Comparison of ENCODE assay signal across 10 mouse cellular contexts in genomic region chr2:144740577-144740997, GRCm38 (mm10).
A peak's percentile ranks its signal among the peaks of the same experiment; 100 is the strongest.
DNase-seq lines count a peak whose midpoint lies in the region; ATAC-seq and TF ChIP-seq lines count a peak whose summit lies in the region.
"Had no signal": no experiment of that assay in that cellular context is flagged by ENCODE, and none has a peak within 500 bp of the region (broad histone marks: within the 10 kb centered on the region; RNA-seq: fewer than 3 reads in every experiment).

No protein-coding gene starts in this region.

- H3K27me3 ChIP-seq in midbrain, embryonic 11.5 days (ENCODE audit: control insufficient read depth, insufficient read depth, low read length): no peaks in the 10 kb centered on the region
- H3K27me3 ChIP-seq in midbrain, embryonic 13.5 days: no peaks in the 10 kb centered on the region
- H3K27me3 ChIP-seq in stomach, postnatal 0 days (ENCODE audit: control insufficient read depth, insufficient read depth, low read length): no peaks in the 10 kb centered on the region
- H3K27me3 ChIP-seq in liver, embryonic 11.5 days (replicated peaks; ENCODE audit: control insufficient read depth, insufficient read depth, low read length): no peaks in the 10 kb centered on the region

- H3K4me2 ChIP-seq in midbrain, embryonic 11.5 days: no peak overlapping the region
- no peak overlapping the region for H3K4me2 ChIP-seq in midbrain, embryonic 13.5 days (replicated peaks)
- H3K4me2 ChIP-seq in stomach, postnatal 0 days (replicated peaks; ENCODE audit: low read depth): no peak overlapping the region
- H3K4me2 ChIP-seq in liver, embryonic 11.5 days: no peak overlapping the region

- H3K9me3 ChIP-seq in midbrain, embryonic 11.5 days (ENCODE audit: control insufficient read depth, low read length): no peaks in the 10 kb centered on the region
- no peaks in the 10 kb centered on the region for H3K9me3 ChIP-seq in midbrain, embryonic 13.5 days
- H3K9me3 ChIP-seq in stomach, postnatal 0 days (ENCODE audit: control insufficient read depth, low read length): no peaks in the 10 kb centered on the region
- H3K9me3 ChIP-seq in liver, embryonic 11.5 days (ENCODE audit: control insufficient read depth, low read length): no peaks in the 10 kb centered on the region

- no peaks in the 10 kb centered on the region for H3K4me1 ChIP-seq in midbrain, embryonic 11.5 days (ENCODE audit: control insufficient read depth, insufficient read depth, low read length)
- H3K4me1 ChIP-seq in midbrain, embryonic 13.5 days (replicated peaks): no peaks in the 10 kb centered on the region
- no peaks in the 10 kb centered on the region for H3K4me1 ChIP-seq in stomach, postnatal 0 days (replicated peaks; ENCODE audit: control insufficient read depth, insufficient read depth)
- no peaks in the 10 kb centered on the region for H3K4me1 ChIP-seq in liver, embryonic 11.5 days (replicated peaks; ENCODE audit: control insufficient read depth, insufficient read depth, low read length)

- H3K9ac ChIP-seq in midbrain, embryonic 11.5 days (ENCODE audit: low read length): no peak overlapping the region
- H3K9ac ChIP-seq in midbrain, embryonic 13.5 days (replicated peaks): no peak overlapping the region
- no peak overlapping the region for H3K9ac ChIP-seq in stomach, postnatal 0 days (ENCODE audit: low read length)
- no peak overlapping the region for H3K9ac ChIP-seq in liver, embryonic 11.5 days (ENCODE audit: low read depth, low read length)

- no peak for ATAC-seq in midbrain, embryonic 11.5 days (ENCODE audit: low FRiP score)
- ATAC-seq in midbrain, embryonic 13.5 days: no peak
- ATAC-seq in stomach, postnatal 0 days (ENCODE audit: low FRiP score, low TSS enrichment): no peak
- no peak for ATAC-seq in liver, embryonic 11.5 days (replicated peaks; ENCODE audit: low FRiP score)
- ATAC-seq: intestine, postnatal 0 days had no signal

- no peak overlapping the region for H3K4me3 ChIP-seq in midbrain, embryonic 11.5 days (ENCODE audit: low read depth, low read length)
- H3K4me3 ChIP-seq in midbrain, embryonic 13.5 days (replicated peaks): no peak overlapping the region
- H3K4me3 ChIP-seq in stomach, postnatal 0 days (ENCODE audit: low read depth, low read length): no peak overlapping the region
- H3K4me3 ChIP-seq in liver, embryonic 11.5 days (ENCODE audit: low read depth, low read length): no peak overlapping the region

- TF ChIP-seq CTCF in stomach, postnatal 0 days (IDR thresholded peaks at IDR 0.05; ENCODE audit: low read depth): no peak

- no peak overlapping the region for H3K27ac ChIP-seq in midbrain, embryonic 11.5 days (ENCODE audit: low read depth, low read length)
- H3K27ac ChIP-seq in midbrain, embryonic 13.5 days: no peak overlapping the region
- no peak overlapping the region for H3K27ac ChIP-seq in stomach, postnatal 0 days (replicated peaks)
- no peak overlapping the region for H3K27ac ChIP-seq in liver, embryonic 11.5 days (ENCODE audit: low read depth, low read length)

- WGBS in midbrain, embryonic 11.5 days: 83% methylated on average over 6 of the region's 6 CpGs
- WGBS in midbrain, embryonic 13.5 days: 78% methylated on average over 6 of the region's 6 CpGs
- 35% methylated on average over 6 of the region's 6 CpGs for WGBS in stomach, postnatal 0 days
- 82% methylated on average over 6 of the region's 6 CpGs for WGBS in liver, embryonic 11.5 days

- no peak for TF ChIP-seq EP300 in stomach, postnatal 0 days (optimal IDR thresholded peaks at IDR 0.05)

- H3K36me3 ChIP-seq in midbrain, embryonic 11.5 days (ENCODE audit: control insufficient read depth, insufficient read depth, low read length): no peaks in the 10 kb centered on the region
- no peaks in the 10 kb centered on the region for H3K36me3 ChIP-seq in midbrain, embryonic 13.5 days
- H3K36me3 ChIP-seq in stomach, postnatal 0 days (ENCODE audit: control insufficient read depth, insufficient read depth, low read length): no peaks in the 10 kb centered on the region
- H3K36me3 ChIP-seq in liver, embryonic 11.5 days (ENCODE audit: control insufficient read depth, insufficient read depth, low read length): no peaks in the 10 kb centered on the region

- DNase-seq in adrenal gland, postnatal 10 days: peak; percentile 35
- DNase-seq in adrenal gland, adult 18-20 months (ENCODE audit: low spot score in 2 of 2): no peak
- DNase-seq in midbrain, embryonic 11.5 days (ENCODE audit: low spot score, missing footprints): peak; percentile 57
- peak; percentile 68 to 73 for DNase-seq in kidney, postnatal 25 days
- DNase-seq in stomach, postnatal 0 days (ENCODE audit: low spot score): peak; percentile 19
- DNase-seq in spleen, adult 18-20 months: no peak
- DNase-seq in liver, embryonic 11.5 days (ENCODE audit: low spot score): no peak
- DNase-seq: thymus, postnatal 4 days had no signal

Comparison
In these comparisons a context has a peak if more than half of its experiments do, and no peak if none do; other contexts are left out.
1. DNase-seq: peak in adrenal gland, postnatal 10 days (single experiment), midbrain, embryonic 11.5 days (single experiment), kidney, postnatal 25 days (2 of 2) and stomach, postnatal 0 days (single experiment); none in adrenal gland, adult 18-20 months (0 of 2), spleen, adult 18-20 months (0 of 2) and liver, embryonic 11.5 days (single experiment).